Mouse (Mus musculus): ENCODE results near the gene Twf2. TPM values are rescaled to one million over a fixed set of nuclear protein-coding genes. Genes with fewer than 3 reads are reported as not detected.

The Twf2 gene
- polyA plus RNA-seq, 1 experiment = 54.7 TPM

DNA sequence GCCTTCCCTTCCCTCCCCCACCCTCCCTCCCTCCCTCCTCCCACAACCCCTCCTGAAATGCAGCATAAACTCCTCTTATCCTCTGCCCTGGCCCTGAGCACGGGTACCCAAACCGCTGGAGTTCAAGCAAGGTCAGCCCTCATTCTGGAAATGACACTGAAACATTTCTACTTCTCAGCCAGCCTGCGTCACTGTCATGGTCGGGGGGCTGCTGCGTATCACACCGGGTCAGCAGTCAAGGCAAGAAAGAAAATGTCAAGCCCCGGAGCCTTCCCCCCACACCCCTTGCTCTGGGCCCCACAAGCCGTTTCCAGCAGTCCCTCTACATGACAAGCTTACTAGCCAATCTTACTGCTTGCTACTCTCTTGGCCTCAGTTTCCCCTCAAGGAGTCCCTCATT lies 48.2 kb downstream of the Twf2 start:
- H3K27me3 ChIP-seq (ENCODE audit: control insufficient read depth, insufficient read depth, insufficient read length) = no peaks in the 10 kb centered on the region
- H3K36me3 ChIP-seq (ENCODE audit: control insufficient read depth, insufficient read depth) = no peaks in the 10 kb centered on the region
- no peak overlapping the region for H3ac ChIP-seq (ENCODE audit: control insufficient read depth, insufficient read length, low read depth)
- H3K79me3 ChIP-seq (ENCODE audit: low read depth) = peaks cover 5% of the 10 kb centered on the region
- TF ChIP-seq FOSL1 (IDR thresholded peaks at IDR 0.05; ENCODE audit: insufficient read depth, low read length, poor library complexity, severe bottlenecking) (no peak), CTCF (IDR thresholded peaks at IDR 0.05; ENCODE audit: control insufficient read depth, insufficient read depth, insufficient read length) (no peak), USF1 (IDR thresholded peaks at IDR 0.05; ENCODE audit: low read depth) (no peak), CEBPB (IDR thresholded peaks at IDR 0.05; ENCODE audit: low read depth) (no peak), MYOD1 (IDR thresholded peaks at IDR 0.05; ENCODE audit: control insufficient read depth, insufficient read length, low read depth) (no peak), MAX (IDR thresholded peaks at IDR 0.05) (no peak), MYOG (IDR thresholded peaks at IDR 0.05; ENCODE audit: control insufficient read depth, extremely low read depth, insufficient read length) (no peak)
- peaks cover 15% of the 10 kb centered on the region for H3K79me2 ChIP-seq (ENCODE audit: control insufficient read depth, insufficient read depth)
- no peak overlapping the region for H3K4me3 ChIP-seq (ENCODE audit: insufficient read depth, poor library complexity, severe bottlenecking)

DNA sequence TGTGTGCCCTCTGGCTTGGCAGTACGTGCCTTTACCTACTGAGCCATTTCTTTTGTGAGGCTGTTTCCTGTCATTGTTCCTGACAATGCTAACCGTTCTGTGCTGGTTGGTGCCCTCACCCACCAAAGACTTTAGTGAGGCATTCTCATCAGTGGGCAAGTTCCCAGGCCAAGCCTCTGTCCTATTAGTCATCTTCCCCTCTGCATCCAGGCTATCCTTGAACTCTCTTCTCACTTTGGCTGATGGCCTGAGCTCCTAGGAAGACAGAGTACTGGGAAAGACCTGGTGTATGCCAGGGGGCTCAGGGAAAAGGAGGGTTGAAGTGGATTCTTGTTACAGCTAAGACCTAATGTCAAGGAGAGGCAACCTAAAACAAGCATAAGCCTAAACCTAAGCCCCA lies 51.1 kb downstream of the Twf2 start:
- H3K4me3 ChIP-seq (ENCODE audit: insufficient read depth, poor library complexity, severe bottlenecking) = no peak overlapping the region
- no peak overlapping the region for H3ac ChIP-seq (ENCODE audit: control insufficient read depth, insufficient read length, low read depth)
- no peak for TF ChIP-seq CEBPB (IDR thresholded peaks at IDR 0.05; ENCODE audit: low read depth)
- TF ChIP-seq MYOD1 (IDR thresholded peaks at IDR 0.05; ENCODE audit: control insufficient read depth, insufficient read length, low read depth) = no peak
- TF ChIP-seq CTCF (IDR thresholded peaks at IDR 0.05; ENCODE audit: control insufficient read depth, insufficient read depth, insufficient read length) = no peak
- no peak for TF ChIP-seq MYOG (IDR thresholded peaks at IDR 0.05; ENCODE audit: control insufficient read depth, extremely low read depth, insufficient read length)
- no peak for TF ChIP-seq MAX (IDR thresholded peaks at IDR 0.05)
- no peak for TF ChIP-seq FOSL1 (IDR thresholded peaks at IDR 0.05; ENCODE audit: insufficient read depth, low read length, poor library complexity, severe bottlenecking)
- TF ChIP-seq USF1 (IDR thresholded peaks at IDR 0.05; ENCODE audit: low read depth) = no peak
- no peaks in the 10 kb centered on the region for H3K36me3 ChIP-seq (ENCODE audit: control insufficient read depth, insufficient read depth)
- H3K79me2 ChIP-seq (ENCODE audit: control insufficient read depth, insufficient read depth) = no peaks in the 10 kb centered on the region
- H3K79me3 ChIP-seq (ENCODE audit: low read depth) = no peaks in the 10 kb centered on the region
- H3K27me3 ChIP-seq (ENCODE audit: control insufficient read depth, insufficient read depth, insufficient read length) = peaks cover 6% of the 10 kb centered on the region

GRCm38 (mm10) chr9:106258412-106258811 lies 55.5 kb downstream of the Twf2 start:
- TF ChIP-seq MAX (IDR thresholded peaks at IDR 0.05) = no peak
- no peak for TF ChIP-seq FOSL1 (IDR thresholded peaks at IDR 0.05; ENCODE audit: insufficient read depth, low read length, poor library complexity, severe bottlenecking)
- no peak for TF ChIP-seq USF1 (IDR thresholded peaks at IDR 0.05; ENCODE audit: low read depth)
- Histone ChIP-seq H3K27me3 (ENCODE audit: control insufficient read depth, insufficient read depth, insufficient read length) (peaks cover 14% of the 10 kb centered on the region), H3K36me3 (ENCODE audit: control insufficient read depth, insufficient read depth) (no peaks in the 10 kb centered on the region), H3K79me3 (ENCODE audit: low read depth) (no peaks in the 10 kb centered on the region), H3ac (ENCODE audit: control insufficient read depth, insufficient read length, low read depth) (no peak overlapping the region), H3K4me3 (ENCODE audit: insufficient read depth, poor library complexity, severe bottlenecking) (no peak overlapping the region), H3K79me2 (ENCODE audit: control insufficient read depth, insufficient read depth) (no peaks in the 10 kb centered on the region)

GRCm38 (mm10) chr9:106258990-106259389 lies 56.1 kb downstream of the Twf2 start:
- Histone ChIP-seq H3ac (ENCODE audit: control insufficient read depth, insufficient read length, low read depth) (no peak overlapping the region), H3K36me3 (ENCODE audit: control insufficient read depth, insufficient read depth) (no peaks in the 10 kb centered on the region), H3K4me3 (ENCODE audit: insufficient read depth, poor library complexity, severe bottlenecking) (no peak overlapping the region), H3K79me3 (ENCODE audit: low read depth) (no peaks in the 10 kb centered on the region), H3K27me3 (ENCODE audit: control insufficient read depth, insufficient read depth, insufficient read length) (peaks cover 14% of the 10 kb centered on the region), H3K79me2 (ENCODE audit: control insufficient read depth, insufficient read depth) (no peaks in the 10 kb centered on the region)
- TF ChIP-seq USF1 (IDR thresholded peaks at IDR 0.05; ENCODE audit: low read depth) (no peak), MYOD1 (IDR thresholded peaks at IDR 0.05; ENCODE audit: control insufficient read depth, insufficient read length, low read depth) (no peak), FOSL1 (IDR thresholded peaks at IDR 0.05; ENCODE audit: insufficient read depth, low read length, poor library complexity, severe bottlenecking) (no peak), CEBPB (IDR thresholded peaks at IDR 0.05; ENCODE audit: low read depth) (no peak), MYOG (IDR thresholded peaks at IDR 0.05; ENCODE audit: control insufficient read depth, extremely low read depth, insufficient read length) (no peak), CTCF (IDR thresholded peaks at IDR 0.05; ENCODE audit: control insufficient read depth, insufficient read depth, insufficient read length) (no peak), MAX (IDR thresholded peaks at IDR 0.05) (no peak)

DNA sequence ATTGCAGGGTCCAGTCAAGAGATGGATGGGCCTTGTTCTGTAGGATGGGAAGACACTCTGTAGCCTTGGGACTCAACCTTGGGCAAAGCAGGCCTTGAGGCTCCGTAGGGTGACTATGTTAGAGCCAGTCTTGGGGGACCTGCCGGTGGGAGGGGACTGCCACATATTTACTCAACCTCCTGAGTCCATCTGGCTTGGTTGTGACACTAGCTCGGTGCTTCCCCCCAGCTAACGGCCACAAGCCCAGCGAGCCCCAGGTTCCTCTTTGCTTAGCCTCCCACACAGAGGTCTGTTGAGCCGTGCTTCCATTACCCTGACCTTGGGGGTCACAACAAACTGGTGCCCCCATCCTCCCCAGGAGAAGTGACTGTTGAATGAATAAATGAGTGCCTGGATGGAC lies 58.1 kb downstream of the Twf2 start:
- no peaks in the 10 kb centered on the region for H3K79me3 ChIP-seq (ENCODE audit: low read depth)
- H3ac ChIP-seq (ENCODE audit: control insufficient read depth, insufficient read length, low read depth) = no peak overlapping the region
- no peak overlapping the region for H3K4me3 ChIP-seq (ENCODE audit: insufficient read depth, poor library complexity, severe bottlenecking)
- H3K79me2 ChIP-seq (ENCODE audit: control insufficient read depth, insufficient read depth) = no peaks in the 10 kb centered on the region
- no peaks in the 10 kb centered on the region for H3K36me3 ChIP-seq (ENCODE audit: control insufficient read depth, insufficient read depth)
- no peak for TF ChIP-seq MYOG (IDR thresholded peaks at IDR 0.05; ENCODE audit: control insufficient read depth, extremely low read depth, insufficient read length)
- TF ChIP-seq MAX (IDR thresholded peaks at IDR 0.05) = no peak
- no peak for TF ChIP-seq CEBPB (IDR thresholded peaks at IDR 0.05; ENCODE audit: low read depth)
- no peak for TF ChIP-seq FOSL1 (IDR thresholded peaks at IDR 0.05; ENCODE audit: insufficient read depth, low read length, poor library complexity, severe bottlenecking)
- TF ChIP-seq MYOD1 (IDR thresholded peaks at IDR 0.05; ENCODE audit: control insufficient read depth, insufficient read length, low read depth) = no peak
- TF ChIP-seq USF1 (IDR thresholded peaks at IDR 0.05; ENCODE audit: low read depth) = no peak
- H3K27me3 ChIP-seq (ENCODE audit: control insufficient read depth, insufficient read depth, insufficient read length) = peaks cover 14% of the 10 kb centered on the region

- no peak for TF ChIP-seq CEBPB (IDR thresholded peaks at IDR 0.05; ENCODE audit: low read depth)
- TF ChIP-seq CTCF (IDR thresholded peaks at IDR 0.05; ENCODE audit: control insufficient read depth, insufficient read depth, insufficient read length) = no peak
- TF ChIP-seq MAX (IDR thresholded peaks at IDR 0.05) = no peak
- TF ChIP-seq FOSL1 (IDR thresholded peaks at IDR 0.05; ENCODE audit: insufficient read depth, low read length, poor library complexity, severe bottlenecking) = no peak
- no peak for TF ChIP-seq MYOD1 (IDR thresholded peaks at IDR 0.05; ENCODE audit: control insufficient read depth, insufficient read length, low read depth)
- no peak for TF ChIP-seq USF1 (IDR thresholded peaks at IDR 0.05; ENCODE audit: low read depth)
- TF ChIP-seq MYOG (IDR thresholded peaks at IDR 0.05; ENCODE audit: control insufficient read depth, extremely low read depth, insufficient read length) = no peak
- Histone ChIP-seq H3K36me3 (ENCODE audit: control insufficient read depth, insufficient read depth) (no peaks in the 10 kb centered on the region), H3K79me3 (ENCODE audit: low read depth) (no peaks in the 10 kb centered on the region), H3K4me3 (ENCODE audit: insufficient read depth, poor library complexity, severe bottlenecking) (no peak overlapping the region), H3K27me3 (ENCODE audit: control insufficient read depth, insufficient read depth, insufficient read length) (peaks cover 13% of the 10 kb centered on the region), H3ac (ENCODE audit: control insufficient read depth, insufficient read length, low read depth) (no peak overlapping the region), H3K79me2 (ENCODE audit: control insufficient read depth, insufficient read depth) (no peaks in the 10 kb centered on the region)
These were observed 58.6 kb downstream of the Twf2 start for GRCm38 (mm10) chr9:106261491-106261890.

All from C2C12 (cell line).